Mouse (Mus musculus): Measurements from ENCODE around the gene Gm8693.
"Not testable (repeated sequence)": the region's sequence is repeated elsewhere in the genome, so short reads cannot be mapped to it uniquely, and the experiment has no call there.

The Gm8693 gene

GRCm38 (mm10) chr7:22692217-22692616 is at the start of gene Gm8693:
Gm8693 (minus strand) TSS chr7:22692317.
- DNase-seq (ENCODE audit: low spot score), result not testable (repeated sequence)

DNA sequence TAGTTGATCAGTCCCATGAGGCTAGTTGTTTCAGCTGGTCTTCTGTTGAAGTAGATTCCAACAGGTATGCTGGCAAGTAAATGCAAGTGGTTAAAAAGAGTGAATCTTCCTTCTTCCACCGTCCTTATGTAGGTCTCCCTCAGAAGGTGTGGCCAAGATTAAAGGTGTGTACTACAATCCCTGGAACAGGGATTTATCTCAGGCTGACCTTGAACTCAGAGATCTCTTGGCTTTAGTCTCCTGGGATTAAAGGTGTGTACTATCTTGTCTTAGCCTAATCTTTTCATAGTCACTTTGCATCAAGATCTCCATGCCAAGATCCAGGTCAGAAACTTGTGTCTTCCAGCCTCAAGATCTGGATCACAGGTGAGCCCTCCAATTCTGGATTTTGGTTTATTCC is 27.5 kb upstream of the Gm8693 start, which contains the start of gene Gm4567:
Gene Gm4567, minus strand, starts transcription at position 101 of the 400 bp plus-strand sequence.
- DNase-seq (ENCODE audit: low spot score), result not testable (repeated sequence)

- DNase-seq (ENCODE audit: low spot score), result not testable (repeated sequence)
Observed at GRCm38 (mm10) chr7:22657718-22658117, 34.4 kb downstream of the Gm8693 start, which contains the start of gene Vmn1r155. Vmn1r155 (plus strand) TSS chr7:22658018.
